Mouse (Mus musculus) lung, adult 2 months (tissue): Measurements from ENCODE around the gene Slc4a5.

Experiments
- CTCF ChIP-seq: fragments of 200-500 bp; IDR thresholded peaks from 2 replicates; pipeline ENCODE4 v1.5.1; 2011; ENCODE audit warnings: mild to moderate bottlenecking, low read length, control low read depth; ENCODE audit not compliant: insufficient read depth
- POLR2A ChIP-seq: fragments of 200-500 bp; IDR thresholded peaks from 2 replicates; pipeline ENCODE4 v1.6.1; 2011; ENCODE audit warnings: low read depth, mild to moderate bottlenecking, control low read depth, low read length, borderline replicate concordance; ENCODE audit errors: extremely low read depth

DNA sequence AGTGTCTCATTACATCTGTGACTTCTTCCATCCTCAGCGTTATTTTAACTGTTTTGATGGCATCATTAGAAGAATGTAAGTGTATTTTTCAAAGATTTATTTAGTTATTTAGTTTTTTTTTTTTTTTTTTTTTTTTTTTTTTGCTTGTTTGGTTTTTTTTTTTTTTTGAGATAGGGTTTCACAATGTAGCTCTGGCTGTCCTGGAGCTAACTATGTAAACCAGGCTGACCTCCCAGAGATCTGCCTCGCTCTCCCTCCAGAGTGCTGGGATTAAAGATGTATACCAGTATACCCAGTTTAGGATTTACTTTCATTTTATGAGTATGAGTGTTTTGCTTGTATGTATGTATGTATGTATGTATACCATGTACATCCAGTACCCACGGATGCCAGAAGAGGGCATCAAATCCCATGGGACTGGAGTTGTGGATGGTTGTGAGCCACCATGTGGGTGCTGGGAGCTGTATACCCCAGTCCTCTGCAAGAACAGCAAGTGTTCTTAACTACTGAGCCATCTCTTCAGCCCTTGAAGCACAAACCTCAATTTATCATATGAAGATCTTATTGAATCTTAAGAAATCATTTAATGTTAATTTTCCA, 108.1 kb downstream of the Slc4a5 start:
- TF ChIP-seq CTCF (no peak), POLR2A (no peak)
